Mouse (Mus musculus): Measurements from ENCODE around the gene Gm7849. TPM values are rescaled to one million over a fixed set of nuclear protein-coding genes. Genes with fewer than 3 reads are reported as not detected.

Gene Gm7849
- polyA plus RNA-seq (2012; rRNA removed; ENCODE audit: low replicate concordance) = 10.6 and 78.7 TPM in 2 replicates

GRCm38 (mm10) chr8:21456460-21456859, at the start of gene Gm7849:
Gene Gm7849, minus strand, starts transcription at chr8:21456560.

GRCm38 (mm10) chr8:21427111-21427510, 29.2 kb downstream of the Gm7849 start, which contains the start of gene Defa36:
Gene Defa36, plus strand, starts transcription at chr8:21427411.

Other genes with a start within 250 kb of the Gm7849 start
- 0.77 and 20.8 TPM in 2 replicates for gene Gm15292, start 206.8 kb downstream of the Gm7849 start, polyA plus RNA-seq (2012; rRNA removed; ENCODE audit: low replicate concordance)
- gene Defa27, start 141.0 kb downstream of the Gm7849 start, polyA plus RNA-seq (2012; rRNA removed; ENCODE audit: low replicate concordance) = not detected in 2 replicates
- gene Defa29, start 129.5 kb downstream of the Gm7849 start, polyA plus RNA-seq (2012; rRNA removed; ENCODE audit: low replicate concordance) = 87.2 and 348 TPM in 2 replicates
- gene Defa2, start 78.0 kb downstream of the Gm7849 start, polyA plus RNA-seq (2012; rRNA removed; ENCODE audit: low replicate concordance) = 16.4 TPM in 1 of 2 replicates, not detected in the other
- gene Defa33, start 64.7 kb downstream of the Gm7849 start, polyA plus RNA-seq (2012; rRNA removed; ENCODE audit: low replicate concordance) = 3.2 TPM in 1 of 2 replicates, not detected in the other
- gene Defa36, start 29.1 kb downstream of the Gm7849 start, polyA plus RNA-seq (2012; rRNA removed; ENCODE audit: low replicate concordance) = 162 and 240 TPM in 2 replicates
- gene Defa20, start 52.7 kb upstream of the Gm7849 start, polyA plus RNA-seq (2012; rRNA removed; ENCODE audit: low replicate concordance) = 8.4 TPM in 1 of 2 replicates, not detected in the other
- 1.7 TPM in 1 of 2 replicates, not detected in the other for gene Defa32, start 72.5 kb upstream of the Gm7849 start, polyA plus RNA-seq (2012; rRNA removed; ENCODE audit: low replicate concordance)
- not detected in 2 replicates for gene Defa37, start 108.8 kb upstream of the Gm7849 start, polyA plus RNA-seq (2012; rRNA removed; ENCODE audit: low replicate concordance)
- 0.45 TPM in 1 of 2 replicates, not detected in the other for gene Defa28, start 126.4 kb upstream of the Gm7849 start, polyA plus RNA-seq (2012; rRNA removed; ENCODE audit: low replicate concordance)
- 33.1 TPM in 1 of 2 replicates, not detected in the other for gene Gm7861, start 137.9 kb upstream of the Gm7849 start, polyA plus RNA-seq (2012; rRNA removed; ENCODE audit: low replicate concordance)
- gene Defa26, start 161.6 kb upstream of the Gm7849 start, polyA plus RNA-seq (2012; rRNA removed; ENCODE audit: low replicate concordance) = 0.42 and 1.5 TPM in 2 replicates
- gene Defa17, start 199.2 kb upstream of the Gm7849 start, polyA plus RNA-seq (2012; rRNA removed; ENCODE audit: low replicate concordance) = 8.3 and 19.8 TPM in 2 replicates
- gene Defa34, start 209.2 kb upstream of the Gm7849 start, polyA plus RNA-seq (2012; rRNA removed; ENCODE audit: low replicate concordance) = not detected in 2 replicates
- gene AY761184, start 247.1 kb upstream of the Gm7849 start, polyA plus RNA-seq (2012; rRNA removed; ENCODE audit: low replicate concordance) = 130 and 525 TPM in 2 replicates